Mouse (Mus musculus): ENCODE results near the gene Cntnap5b. TPM values are rescaled to one million over a fixed set of nuclear protein-coding genes. Genes with fewer than 3 reads are reported as not detected.

Cntnap5b gene
- polyA plus RNA-seq (2014; fragmentation: Nextera tagmentation; extraction: Ambion mirVana), result not detected in 2 replicates

DNA sequence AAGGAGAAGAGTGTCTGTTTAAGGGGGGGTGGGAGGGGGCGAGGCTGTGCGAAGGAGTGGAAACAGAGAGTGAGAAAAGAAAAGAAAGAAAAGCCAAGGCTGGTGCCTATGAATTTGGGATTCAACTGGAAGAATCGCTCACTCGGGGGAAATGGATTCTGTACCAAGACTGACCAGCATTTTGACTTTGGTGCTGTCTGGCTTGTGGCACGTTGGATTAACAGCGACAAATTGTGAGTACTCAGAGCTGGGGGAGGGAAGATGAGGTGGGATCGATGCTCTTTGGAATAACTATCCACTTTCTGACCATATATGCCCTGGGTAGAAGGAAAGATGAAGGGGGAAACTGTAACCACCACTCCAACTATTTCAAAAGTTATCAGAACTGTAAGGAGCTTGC is at the start of gene Cntnap5b:
TSS of gene Cntnap5b (plus strand) at position 152 of the 400 bp plus-strand sequence.
- Histone ChIP-seq H3K4me1 (replicated peaks; ENCODE audit: control insufficient read depth, insufficient read depth, low read length) (no peaks in the 10 kb centered on the region), H3K9me3 (ENCODE audit: control insufficient read depth, low read length) (no peaks in the 10 kb centered on the region), H3K4me3 (ENCODE audit: low read depth, low read length) (no peak within 1 kb of the TSS), H3K27ac (ENCODE audit: low read depth) (no peak within 1 kb of the TSS), H3K36me3 (ENCODE audit: control insufficient read depth, insufficient read depth, low read length) (no peaks in the 10 kb centered on the region), H3K9ac (ENCODE audit: low read length) (no peak within 1 kb of the TSS), H3K4me2 (ENCODE audit: low read length) (peak within 1 kb of the TSS; percentile 22; the same call in 1 of the 2 replicates), H3K27me3 (replicated peaks; ENCODE audit: control insufficient read depth, insufficient read depth, low read length) (no peaks in the 10 kb centered on the region)
- no peak for ATAC-seq (replicated peaks; ENCODE audit: low FRiP score, low TSS enrichment, low read depth)
- 24% methylated on average over 7 of the region's 7 CpGs for WGBS
- DNase-seq (ENCODE audit: low spot score), result no peak

DNA sequence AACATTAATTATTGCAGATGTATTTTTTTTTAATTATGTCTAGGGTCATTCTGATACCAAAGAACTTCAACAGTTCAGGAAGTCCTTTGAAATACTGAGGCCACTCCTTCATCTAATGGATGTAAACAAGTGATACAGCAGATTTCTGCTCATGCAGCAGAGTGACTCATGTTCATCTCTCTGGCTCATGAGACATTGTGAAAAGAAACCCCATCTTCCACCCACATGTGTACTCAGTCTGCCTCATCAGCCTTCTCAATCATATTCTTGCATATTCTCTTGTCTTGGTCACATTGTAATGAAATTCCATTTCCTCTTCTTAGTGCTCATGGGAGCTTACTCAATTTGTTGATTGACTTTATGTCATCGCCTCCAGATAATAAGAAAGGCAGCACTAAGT is 12.6 kb upstream of the Cntnap5b start:
- no peak for DNase-seq (ENCODE audit: low spot score)
- H3K36me3 ChIP-seq (ENCODE audit: control insufficient read depth, insufficient read depth, low read length), result no peaks in the 10 kb centered on the region
- no peak overlapping the region for H3K27ac ChIP-seq (ENCODE audit: low read depth)
- H3K4me2 ChIP-seq (ENCODE audit: low read length), result no peak overlapping the region
- H3K9me3 ChIP-seq (ENCODE audit: control insufficient read depth, low read length), result no peaks in the 10 kb centered on the region
- no peak for ATAC-seq (replicated peaks; ENCODE audit: low FRiP score, low TSS enrichment, low read depth)
- H3K4me3 ChIP-seq (ENCODE audit: low read depth, low read length), result no peak overlapping the region
- H3K9ac ChIP-seq (ENCODE audit: low read length), result no peak overlapping the region
- H3K4me1 ChIP-seq (replicated peaks; ENCODE audit: control insufficient read depth, insufficient read depth, low read length), result no peaks in the 10 kb centered on the region
- WGBS, result 86% methylated on average over 1 of the region's 1 CpGs
- H3K27me3 ChIP-seq (replicated peaks; ENCODE audit: control insufficient read depth, insufficient read depth, low read length), result no peaks in the 10 kb centered on the region

DNA sequence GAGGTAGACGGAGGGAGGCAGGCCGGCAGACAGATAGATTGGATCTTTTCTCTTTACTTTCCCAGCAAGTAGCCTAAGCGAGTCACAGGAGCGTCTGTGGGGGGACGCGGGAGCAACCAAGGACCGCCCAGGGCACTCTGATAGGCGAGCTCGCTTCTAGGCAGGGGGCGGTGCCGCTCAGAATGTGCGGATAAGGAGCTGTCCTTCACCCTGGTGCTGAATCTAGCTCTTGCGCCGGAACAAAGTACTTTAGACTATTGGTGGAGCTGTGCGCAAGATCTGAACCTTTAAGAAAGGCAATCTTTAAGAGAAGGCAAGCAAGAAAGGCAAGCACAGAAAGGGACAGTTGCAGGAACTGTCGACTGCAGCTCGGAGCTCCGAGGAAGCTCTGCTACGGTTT is 382 bp upstream of the Cntnap5b start:
- ATAC-seq (replicated peaks; ENCODE audit: low FRiP score, low TSS enrichment, low read depth) (peak; percentile 84), DNase-seq (ENCODE audit: low spot score) (peak; percentile 87)
- H3K4me2 ChIP-seq (ENCODE audit: low read length), result peak overlapping the region; percentile 22; the same call in 1 of the 2 replicates
- H3K4me3 ChIP-seq (ENCODE audit: low read depth, low read length), result no peak overlapping the region
- no peaks in the 10 kb centered on the region for H3K27me3 ChIP-seq (replicated peaks; ENCODE audit: control insufficient read depth, insufficient read depth, low read length)
- WGBS, result under 1% methylated on average over 19 of the region's 19 CpGs
- no peaks in the 10 kb centered on the region for H3K4me1 ChIP-seq (replicated peaks; ENCODE audit: control insufficient read depth, insufficient read depth, low read length)
- H3K9ac ChIP-seq (ENCODE audit: low read length), result no peak overlapping the region
- H3K27ac ChIP-seq (ENCODE audit: low read depth), result no peak overlapping the region
- H3K36me3 ChIP-seq (ENCODE audit: control insufficient read depth, insufficient read depth, low read length), result no peaks in the 10 kb centered on the region
- no peaks in the 10 kb centered on the region for H3K9me3 ChIP-seq (ENCODE audit: control insufficient read depth, low read length)

DNA sequence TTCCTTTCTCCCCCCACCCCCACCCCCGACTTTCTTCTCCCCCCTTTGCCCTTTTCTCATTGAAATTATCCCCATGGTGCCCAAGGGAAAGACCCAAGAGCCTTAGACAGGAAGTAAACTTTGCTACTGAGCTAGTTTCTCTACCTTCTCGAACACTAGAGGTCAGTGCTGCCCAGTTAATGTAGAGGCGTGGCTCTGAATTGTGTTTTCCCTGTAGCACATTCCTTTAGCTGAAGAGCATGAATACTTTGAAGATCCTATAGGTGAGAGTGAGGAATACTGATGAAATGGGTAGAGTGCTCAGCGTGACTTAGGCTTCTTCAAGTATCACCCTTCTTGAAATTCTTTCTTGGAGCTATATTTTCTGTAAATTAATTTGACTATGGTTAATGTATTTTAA is 1.6 kb downstream of the Cntnap5b start:
- DNase-seq (ENCODE audit: low spot score) (no peak), ATAC-seq (replicated peaks; ENCODE audit: low FRiP score, low TSS enrichment, low read depth) (no peak)
- 5% methylated on average over 4 of the region's 4 CpGs for WGBS
- Histone ChIP-seq H3K27ac (ENCODE audit: low read depth) (no peak overlapping the region), H3K9ac (ENCODE audit: low read length) (no peak overlapping the region), H3K27me3 (replicated peaks; ENCODE audit: control insufficient read depth, insufficient read depth, low read length) (no peaks in the 10 kb centered on the region), H3K9me3 (ENCODE audit: control insufficient read depth, low read length) (no peaks in the 10 kb centered on the region), H3K4me1 (replicated peaks; ENCODE audit: control insufficient read depth, insufficient read depth, low read length) (no peaks in the 10 kb centered on the region), H3K4me3 (ENCODE audit: low read depth, low read length) (no peak overlapping the region), H3K4me2 (ENCODE audit: low read length) (no peak overlapping the region), H3K36me3 (ENCODE audit: control insufficient read depth, insufficient read depth, low read length) (no peaks in the 10 kb centered on the region)

DNA sequence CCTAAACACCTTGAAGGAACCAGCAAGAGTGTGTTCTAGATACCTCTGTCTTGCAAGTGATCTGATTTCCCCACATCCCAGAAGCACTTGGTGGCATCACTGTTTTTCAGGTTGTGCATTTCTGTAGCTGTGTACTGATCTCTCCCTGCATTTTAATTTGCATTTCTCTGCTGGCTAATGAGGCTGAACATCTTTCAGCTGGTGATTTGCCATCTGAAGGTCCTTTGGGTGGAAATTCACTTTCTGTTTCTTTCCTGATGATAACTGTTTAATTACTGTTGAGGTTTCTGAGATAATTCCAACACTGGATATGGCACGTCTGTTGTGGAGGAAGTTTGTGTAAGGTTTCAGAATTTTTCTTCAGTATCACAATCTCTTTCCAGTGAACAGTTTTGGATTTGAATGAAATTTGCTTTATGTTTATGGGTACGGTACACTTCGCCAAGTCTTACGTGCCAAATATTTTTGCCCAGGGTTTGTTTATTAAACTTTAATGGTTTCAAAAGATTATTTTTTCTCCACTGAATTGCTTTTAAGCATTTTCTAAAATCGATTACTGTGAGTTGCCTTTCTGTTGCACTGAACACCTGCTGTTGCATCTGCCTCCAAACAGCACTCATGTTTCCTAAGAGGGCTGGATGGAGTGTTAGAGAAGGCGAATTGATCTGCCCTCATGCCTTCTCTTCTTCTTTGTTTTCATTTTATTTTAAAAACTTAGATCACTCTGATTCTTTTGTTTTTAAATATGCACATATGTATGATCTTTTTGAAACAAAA is 41.0 kb downstream of the Cntnap5b start:
- Histone ChIP-seq H3K4me3 (ENCODE audit: low read depth, low read length) (no peak overlapping the region), H3K9ac (ENCODE audit: low read length) (no peak overlapping the region), H3K36me3 (ENCODE audit: control insufficient read depth, insufficient read depth, low read length) (no peaks in the 10 kb centered on the region), H3K27me3 (replicated peaks; ENCODE audit: control insufficient read depth, insufficient read depth, low read length) (no peaks in the 10 kb centered on the region), H3K4me2 (ENCODE audit: low read length) (no peak overlapping the region), H3K9me3 (ENCODE audit: control insufficient read depth, low read length) (no peaks in the 10 kb centered on the region), H3K27ac (ENCODE audit: low read depth) (no peak overlapping the region), H3K4me1 (replicated peaks; ENCODE audit: control insufficient read depth, insufficient read depth, low read length) (no peaks in the 10 kb centered on the region)
- no peak for DNase-seq (ENCODE audit: low spot score)
- no peak for ATAC-seq (replicated peaks; ENCODE audit: low FRiP score, low TSS enrichment, low read depth)
- 82% methylated on average over 6 of the region's 6 CpGs for WGBS

DNA sequence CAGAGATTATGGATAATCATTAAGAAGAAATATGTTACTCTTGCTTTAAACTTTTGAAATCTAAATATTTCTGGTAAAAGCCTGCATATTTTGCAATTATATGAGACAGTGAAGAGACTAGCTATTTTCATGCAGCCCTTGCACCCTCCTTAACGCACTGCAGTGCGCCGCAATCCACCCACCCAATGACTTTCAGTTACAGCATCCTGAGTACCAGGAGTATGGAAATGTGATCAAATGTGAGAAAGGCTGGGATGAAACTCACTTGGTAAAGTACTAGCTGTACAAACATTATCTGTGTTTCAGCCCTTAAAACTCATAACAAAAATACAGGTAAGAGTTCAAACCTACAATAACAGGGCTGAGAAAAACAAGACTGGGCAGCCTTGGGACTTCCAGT is 99.8 kb downstream of the Cntnap5b start:
- Histone ChIP-seq H3K36me3 (ENCODE audit: control insufficient read depth, insufficient read depth, low read length) (no peaks in the 10 kb centered on the region), H3K4me2 (ENCODE audit: low read length) (no peak overlapping the region), H3K4me1 (replicated peaks; ENCODE audit: control insufficient read depth, insufficient read depth, low read length) (no peaks in the 10 kb centered on the region), H3K9ac (ENCODE audit: low read length) (no peak overlapping the region), H3K27me3 (replicated peaks; ENCODE audit: control insufficient read depth, insufficient read depth, low read length) (no peaks in the 10 kb centered on the region), H3K4me3 (ENCODE audit: low read depth, low read length) (no peak overlapping the region), H3K27ac (ENCODE audit: low read depth) (no peak overlapping the region), H3K9me3 (ENCODE audit: control insufficient read depth, low read length) (no peaks in the 10 kb centered on the region)
- no peak for DNase-seq (ENCODE audit: low spot score)
- ATAC-seq (replicated peaks; ENCODE audit: low FRiP score, low TSS enrichment, low read depth), result no peak
- WGBS, result 96% methylated on average over 3 of the region's 3 CpGs

DNA sequence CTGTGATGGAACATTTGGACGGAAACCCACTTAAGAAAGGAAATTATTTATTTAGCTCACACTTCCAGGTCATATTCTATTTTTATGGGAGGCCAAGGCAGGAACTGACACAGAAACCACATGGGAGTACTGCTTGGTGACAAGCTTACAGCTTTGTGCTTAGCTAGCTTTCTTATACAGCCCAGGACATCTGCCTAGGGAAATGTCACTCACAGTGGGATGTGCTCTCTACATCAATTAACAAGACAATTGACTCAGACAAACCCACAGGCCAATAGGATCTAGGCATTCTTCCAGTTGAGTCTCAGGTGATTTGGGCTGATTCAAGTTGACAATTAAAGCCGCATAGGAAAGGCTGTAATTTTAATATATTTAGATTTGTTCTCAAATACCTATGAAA is 135.2 kb downstream of the Cntnap5b start:
- 57% methylated on average over 2 of the region's 2 CpGs for WGBS
- no peak for ATAC-seq (replicated peaks; ENCODE audit: low FRiP score, low TSS enrichment, low read depth)
- H3K4me1 ChIP-seq (replicated peaks; ENCODE audit: control insufficient read depth, insufficient read depth, low read length), result no peaks in the 10 kb centered on the region

DNA sequence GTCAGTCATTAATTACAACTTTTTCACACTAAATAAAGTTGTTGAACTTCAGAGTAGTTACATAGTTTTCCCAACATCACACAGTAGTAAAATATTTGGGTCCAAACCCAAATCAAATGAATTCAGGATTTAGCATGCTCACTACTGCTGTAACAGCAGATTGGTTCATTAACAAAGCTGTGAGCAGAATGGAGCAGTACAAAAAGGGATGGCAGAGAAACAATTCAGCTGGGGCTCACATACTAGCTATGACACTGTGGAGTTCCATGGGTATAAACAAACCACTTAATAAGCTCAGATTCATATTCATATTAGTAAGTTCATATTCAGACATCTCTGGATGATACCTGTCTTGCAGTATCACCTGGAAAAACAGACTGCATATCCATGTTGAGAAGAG is 170.9 kb downstream of the Cntnap5b start:
- Histone ChIP-seq H3K27ac (ENCODE audit: low read depth) (no peak overlapping the region), H3K36me3 (ENCODE audit: control insufficient read depth, insufficient read depth, low read length) (no peaks in the 10 kb centered on the region), H3K9me3 (ENCODE audit: control insufficient read depth, low read length) (no peaks in the 10 kb centered on the region), H3K27me3 (replicated peaks; ENCODE audit: control insufficient read depth, insufficient read depth, low read length) (no peaks in the 10 kb centered on the region), H3K4me2 (ENCODE audit: low read length) (no peak overlapping the region), H3K4me3 (ENCODE audit: low read depth, low read length) (no peak overlapping the region), H3K9ac (ENCODE audit: low read length) (no peak overlapping the region), H3K4me1 (replicated peaks; ENCODE audit: control insufficient read depth, insufficient read depth, low read length) (no peaks in the 10 kb centered on the region)
- DNase-seq (ENCODE audit: low spot score), result no peak
- ATAC-seq (replicated peaks; ENCODE audit: low FRiP score, low TSS enrichment, low read depth), result no peak

More for the DNA sequence above, 135.2 kb downstream of the Cntnap5b start:
- Histone ChIP-seq H3K9ac (ENCODE audit: low read length) (no peak overlapping the region), H3K36me3 (ENCODE audit: control insufficient read depth, insufficient read depth, low read length) (no peaks in the 10 kb centered on the region), H3K4me2 (ENCODE audit: low read length) (no peak overlapping the region), H3K4me3 (ENCODE audit: low read depth, low read length) (no peak overlapping the region), H3K27me3 (replicated peaks; ENCODE audit: control insufficient read depth, insufficient read depth, low read length) (no peaks in the 10 kb centered on the region), H3K27ac (ENCODE audit: low read depth) (no peak overlapping the region), H3K9me3 (ENCODE audit: control insufficient read depth, low read length) (no peaks in the 10 kb centered on the region)
- DNase-seq (ENCODE audit: low spot score), result no peak

DNA sequence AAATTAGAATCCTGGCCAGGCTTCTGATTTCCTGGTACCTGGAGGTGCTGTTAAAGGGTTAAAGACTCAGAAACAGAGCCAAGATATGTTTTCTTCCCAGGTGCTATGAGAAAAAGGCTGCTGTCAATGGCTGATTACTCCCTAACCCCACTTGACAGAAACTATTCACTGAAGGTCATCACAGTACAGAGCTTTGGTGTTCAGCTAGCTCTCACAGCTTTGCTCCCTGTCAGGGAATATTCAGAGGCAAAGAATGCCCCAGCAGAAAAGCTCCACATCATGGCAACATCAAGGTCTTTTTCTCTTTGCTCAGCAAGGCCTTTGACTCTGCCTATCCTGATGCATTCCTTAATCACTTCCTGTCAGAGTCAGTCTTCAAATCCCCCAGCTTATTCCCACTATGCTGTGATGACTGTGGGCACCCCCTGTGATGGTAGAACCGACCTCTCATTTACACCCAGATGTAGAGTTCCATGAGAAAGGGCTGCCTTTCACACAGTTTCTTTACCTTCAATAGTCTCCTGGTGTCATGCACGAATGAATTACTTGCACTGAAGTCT is 186.9 kb downstream of the Cntnap5b start:
- ATAC-seq (replicated peaks; ENCODE audit: low FRiP score, low TSS enrichment, low read depth), result no peak
- DNase-seq (ENCODE audit: low spot score), result no peak
- Histone ChIP-seq H3K4me3 (ENCODE audit: low read depth, low read length) (no peak overlapping the region), H3K27ac (ENCODE audit: low read depth) (no peak overlapping the region), H3K9me3 (ENCODE audit: control insufficient read depth, low read length) (no peaks in the 10 kb centered on the region), H3K36me3 (ENCODE audit: control insufficient read depth, insufficient read depth, low read length) (no peaks in the 10 kb centered on the region), H3K4me1 (replicated peaks; ENCODE audit: control insufficient read depth, insufficient read depth, low read length) (no peaks in the 10 kb centered on the region), H3K4me2 (ENCODE audit: low read length) (no peak overlapping the region), H3K9ac (ENCODE audit: low read length) (no peak overlapping the region), H3K27me3 (replicated peaks; ENCODE audit: control insufficient read depth, insufficient read depth, low read length) (no peaks in the 10 kb centered on the region)
- WGBS, result 38% methylated on average over 2 of the region's 2 CpGs
